Mouse (Mus musculus) megakaryocyte progenitor cell, adult 5-6 weeks (primary cell): ENCODE data around the gene Ehd4. TPM values are rescaled to one million over a fixed set of nuclear protein-coding genes. Genes with fewer than 3 reads are reported as not detected.
A peak's percentile ranks its signal among the peaks of the same experiment; 100 is the strongest.

Source experiments
- ATAC-seq: replicated peaks from 2 replicates; pipeline ENCODE4 v1.8.0; 2016; ENCODE audit warnings: mild to moderate bottlenecking, moderate TSS enrichment, inconsistent platforms; ENCODE audit not compliant: poor library complexity
- total RNA-seq, 2 experiments: library from RNA; stranded (forward) in 1 of 2; stranded (reverse) in 1 of 2; fragments of 157-497, 149-512 nt in 1 of 2; fragments of 200-1000 nt in 1 of 2; gene quantifications; 2 replicates each; pipeline versions ENCODE4 v1.2.3 to v1.2.4; 2015 to 2017

The Ehd4 gene
- total RNA-seq, 2 experiments from 2014 or later = 22.8 to 30.1 TPM

GRCm38 (mm10) chr2:120146543-120146942 is 7.9 kb downstream of the Ehd4 start:
- ATAC-seq = no peak

GRCm38 (mm10) chr2:120144390-120144789 is 10.0 kb downstream of the Ehd4 start:
- no peak for ATAC-seq

GRCm38 (mm10) chr2:120142336-120142735 is 12.1 kb downstream of the Ehd4 start:
- no peak for ATAC-seq

GRCm38 (mm10) chr2:120141671-120142070 is 12.7 kb downstream of the Ehd4 start:
- ATAC-seq = no peak

GRCm38 (mm10) chr2:120140326-120140725 is 14.1 kb downstream of the Ehd4 start:
- no peak for ATAC-seq

GRCm38 (mm10) chr2:120139091-120139490 is 15.3 kb downstream of the Ehd4 start:
- no peak for ATAC-seq

- ATAC-seq = no peak
These were observed 17.1 kb downstream of the Ehd4 start for GRCm38 (mm10) chr2:120137281-120137680.

- peak; percentile 93 for ATAC-seq
These were observed 19.8 kb downstream of the Ehd4 start for GRCm38 (mm10) chr2:120134453-120135075.

- no peak for ATAC-seq
These were observed 22.5 kb downstream of the Ehd4 start for GRCm38 (mm10) chr2:120131881-120132280.

- no peak for ATAC-seq
These were observed 25.0 kb downstream of the Ehd4 start for GRCm38 (mm10) chr2:120129252-120129908.

GRCm38 (mm10) chr2:120128611-120129051 is 25.8 kb downstream of the Ehd4 start:
- no peak for ATAC-seq

GRCm38 (mm10) chr2:120128011-120128410 is 26.4 kb downstream of the Ehd4 start:
- no peak for ATAC-seq

GRCm38 (mm10) chr2:120126901-120127300 is 27.5 kb downstream of the Ehd4 start:
- no peak for ATAC-seq

- ATAC-seq = no peak
These were observed 28.0 kb downstream of the Ehd4 start for GRCm38 (mm10) chr2:120126408-120126807.

- no peak for ATAC-seq
These were observed 28.9 kb downstream of the Ehd4 start for GRCm38 (mm10) chr2:120125461-120125860.

- no peak for ATAC-seq
These were observed 29.5 kb downstream of the Ehd4 start for GRCm38 (mm10) chr2:120124946-120125345.

GRCm38 (mm10) chr2:120124096-120124495 is 30.3 kb downstream of the Ehd4 start:
- no peak for ATAC-seq

GRCm38 (mm10) chr2:120122983-120123382 is 31.4 kb downstream of the Ehd4 start:
- no peak for ATAC-seq

- peak; percentile 69 for ATAC-seq
These were observed 37.1 kb downstream of the Ehd4 start for GRCm38 (mm10) chr2:120117346-120117745.

GRCm38 (mm10) chr2:120116362-120116761 is 38.0 kb downstream of the Ehd4 start:
- no peak for ATAC-seq

- ATAC-seq = no peak
These were observed 39.4 kb downstream of the Ehd4 start for GRCm38 (mm10) chr2:120114977-120115376.

GRCm38 (mm10) chr2:120113963-120114362 is 40.4 kb downstream of the Ehd4 start:
- no peak for ATAC-seq

GRCm38 (mm10) chr2:120113476-120113875 is 40.9 kb downstream of the Ehd4 start:
- ATAC-seq = no peak
